Mouse (Mus musculus) retina, embryonic 14.5 days (tissue): ENCODE data around the gene Trim43b.
"Not testable (repeated sequence)": the region's sequence is repeated elsewhere in the genome, so short reads cannot be mapped to it uniquely, and the experiment has no call there.

Source experiments
- DNase-seq: peaks from one replicate; pipeline ENCODE4 v3.0.0-alpha.2; 2015; ENCODE audit warnings: low spot score

Gene Trim43b

DNA sequence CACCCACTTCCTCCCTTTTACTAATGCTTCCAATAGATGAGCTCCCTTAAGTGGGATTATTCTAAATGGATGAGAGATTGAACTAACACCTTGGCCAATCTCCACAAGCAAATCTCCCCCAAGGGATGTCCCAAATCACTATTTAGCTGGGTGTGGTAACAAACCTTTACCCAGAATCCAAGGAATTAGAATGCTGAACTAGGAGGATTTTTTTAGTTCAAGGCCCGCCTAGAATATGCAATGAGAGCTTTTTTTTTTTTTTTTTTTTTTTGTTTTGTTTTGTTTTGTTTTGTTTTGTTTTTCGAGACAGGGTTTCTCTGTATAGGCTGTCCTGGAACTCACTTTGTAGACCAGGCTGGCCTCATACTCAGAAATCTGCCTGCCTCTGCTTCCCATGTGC is at the start of gene Trim43b:
Gene Trim43b, minus strand, starts transcription at position 101 of the 400 bp plus-strand sequence.
- not testable (repeated sequence) for DNase-seq

DNA sequence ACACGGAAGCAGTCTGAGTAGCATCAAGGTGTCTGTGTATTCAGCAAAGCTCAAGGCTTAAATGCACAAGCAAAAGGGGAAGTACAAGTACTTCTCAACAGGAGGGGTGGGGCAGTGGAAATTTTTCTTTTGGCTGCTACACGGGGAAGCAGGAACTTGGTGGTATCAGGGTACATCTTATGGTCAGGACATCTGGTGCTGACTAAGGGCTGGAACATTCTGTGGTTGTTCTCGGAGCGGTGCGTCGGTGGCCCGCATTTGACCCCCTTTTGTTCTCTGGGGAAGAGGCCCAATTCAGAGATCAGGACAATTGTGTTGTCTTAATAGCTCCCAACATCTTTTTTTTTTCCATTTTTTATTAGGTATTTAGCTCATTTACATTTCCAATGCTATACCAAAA is 11.9 kb upstream of the Trim43b start:
- DNase-seq = not testable (repeated sequence)

DNA sequence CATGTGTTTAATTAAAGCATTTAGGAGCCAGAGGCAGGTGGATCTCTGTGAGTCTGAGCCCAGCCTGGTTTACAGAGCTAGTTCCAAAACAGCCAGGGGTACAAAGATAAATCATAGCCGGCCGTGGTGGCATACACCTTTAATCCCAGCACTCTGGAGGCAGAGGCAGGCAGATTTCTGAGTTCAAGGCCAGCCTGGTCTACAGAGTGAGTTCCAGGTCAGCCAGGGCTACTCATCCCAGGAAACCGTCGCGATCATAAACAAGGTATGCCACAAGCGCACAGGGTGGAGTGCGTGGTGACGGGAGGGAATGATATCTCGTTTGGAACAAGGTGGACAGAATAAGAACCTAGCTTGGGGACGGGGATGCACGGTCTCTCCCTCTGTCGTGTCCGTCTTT is 5.9 kb downstream of the Trim43b start:
- not testable (repeated sequence) for DNase-seq

DNA sequence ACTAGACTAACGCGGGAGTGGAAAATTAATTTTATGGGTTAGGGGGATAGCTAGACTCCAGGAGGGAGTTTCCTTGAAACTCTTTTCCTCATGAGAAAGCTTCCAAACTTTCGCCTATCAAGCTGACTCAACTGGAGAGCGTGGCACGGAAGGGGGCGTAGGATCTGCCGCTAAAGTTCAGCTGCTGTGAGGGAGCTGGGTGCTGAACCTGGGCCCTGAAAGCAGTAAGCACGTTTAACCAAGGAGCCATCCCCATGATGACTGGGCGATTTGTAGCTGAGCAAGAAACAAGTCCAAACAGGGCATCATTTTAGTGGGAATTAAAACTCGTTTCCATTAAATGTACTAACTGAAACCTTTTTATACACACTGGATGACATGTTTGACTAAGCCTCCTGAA is 13.0 kb downstream of the Trim43b start:
- not testable (repeated sequence) for DNase-seq

DNA sequence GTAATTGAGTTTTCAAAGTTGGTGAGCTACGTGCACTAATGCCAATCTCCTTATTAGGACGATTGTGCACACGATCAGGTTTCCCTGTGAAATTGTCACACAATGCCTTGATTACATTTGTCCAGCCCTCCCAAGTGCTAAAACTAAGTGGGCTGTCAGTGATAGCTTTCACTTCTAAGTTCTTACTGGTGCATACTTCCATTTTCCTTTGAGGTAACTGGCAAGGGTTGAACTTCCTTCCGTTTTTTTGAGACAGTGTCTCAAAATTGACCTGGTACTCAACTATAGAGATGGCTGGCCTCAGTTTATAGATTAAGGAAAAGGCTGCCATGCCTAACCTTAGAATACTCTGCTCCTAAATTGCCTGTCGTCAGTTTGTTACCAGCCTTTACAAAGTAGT is 16.1 kb downstream of the Trim43b start:
- not testable (repeated sequence) for DNase-seq

DNA sequence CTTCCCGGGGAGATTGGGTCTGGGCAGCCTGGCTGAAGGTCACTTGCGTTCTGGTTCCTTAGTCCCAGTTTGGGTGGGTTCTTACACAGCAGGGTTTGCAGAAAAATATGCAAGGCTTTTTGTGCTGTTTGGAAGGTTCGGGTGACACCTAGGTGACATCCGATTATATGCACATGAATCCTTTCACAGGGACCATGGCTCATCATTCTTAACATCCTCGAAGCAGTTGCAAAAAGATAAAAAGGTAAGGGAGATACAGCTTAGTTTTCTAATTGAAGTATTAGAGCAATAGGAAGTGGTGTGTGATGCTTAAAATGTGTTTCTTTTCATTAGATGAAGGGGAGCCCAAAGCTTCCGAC is 25.5 kb downstream of the Trim43b start:
- not testable (repeated sequence) for DNase-seq

DNA sequence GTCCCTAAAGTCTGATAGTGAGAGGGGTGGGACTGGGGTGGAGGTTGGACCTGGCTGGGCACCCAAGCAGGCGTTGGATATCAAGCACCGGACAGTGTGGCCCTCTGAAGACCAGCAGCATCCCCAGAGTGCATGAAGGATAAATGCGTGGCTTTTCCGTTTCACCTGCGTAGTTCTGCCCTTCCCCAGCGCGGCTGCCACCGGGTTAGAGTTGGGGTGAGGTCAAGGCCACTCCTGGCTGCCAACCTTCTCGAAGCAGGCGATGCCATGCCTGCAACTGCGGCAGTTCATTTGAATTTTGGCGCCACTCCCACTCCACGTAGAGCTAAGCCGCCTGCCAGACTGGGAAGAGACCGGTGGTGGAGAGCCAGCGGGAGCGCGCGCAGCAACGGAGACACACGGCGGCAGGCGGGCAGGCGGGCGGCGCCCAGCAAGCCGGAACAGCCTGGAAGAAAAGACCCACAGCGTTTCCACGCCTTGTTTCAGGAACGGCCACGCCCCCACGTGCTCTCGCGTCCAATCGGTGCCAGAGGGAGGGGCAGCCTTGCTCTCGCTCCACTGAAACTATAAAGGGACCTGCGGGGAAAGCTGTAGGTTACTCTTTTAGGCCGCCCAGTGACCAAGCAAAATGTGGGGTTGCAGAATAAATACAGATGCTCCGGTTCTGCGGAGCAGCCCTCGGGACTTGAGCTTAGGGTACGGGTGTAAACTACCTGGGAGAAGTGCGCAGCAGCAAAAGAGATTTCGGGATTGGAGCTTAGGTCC is 26.1 kb downstream of the Trim43b start:
- DNase-seq = peak; percentile 47
